Mouse (Mus musculus): ENCODE results near the gene Smco4.

DNA sequence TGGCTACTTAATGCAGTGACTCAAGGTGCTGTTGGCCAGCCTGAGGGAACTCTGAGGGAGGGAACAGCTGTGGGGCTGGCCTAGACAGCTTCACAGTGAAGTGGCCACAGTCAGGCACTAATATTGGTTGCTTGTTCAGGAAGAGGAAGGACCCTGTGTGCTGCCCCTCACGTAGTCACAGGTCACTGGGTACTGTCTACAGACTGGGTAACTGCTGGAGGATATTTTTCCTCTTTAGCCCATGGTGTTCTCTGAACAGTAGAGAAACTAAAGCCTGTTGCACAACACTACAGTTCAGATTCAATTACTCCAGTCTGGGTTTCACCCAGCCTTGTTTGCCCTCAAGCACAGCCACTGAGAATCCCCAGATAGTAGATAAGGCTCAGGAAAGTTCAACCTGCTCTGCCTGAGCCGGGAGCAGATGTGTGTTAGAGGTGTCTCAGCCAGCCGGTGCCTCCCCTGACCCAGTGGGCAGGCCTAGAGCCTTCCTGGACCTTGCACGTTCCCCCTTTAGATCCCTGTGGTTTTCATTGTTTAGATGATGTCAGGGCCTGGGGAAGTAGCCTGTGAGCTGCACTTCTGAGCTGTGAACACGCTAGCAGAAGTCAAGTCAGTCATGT lies 48.6 kb downstream of the Smco4 start:
- TF ChIP-seq CTCF (IDR thresholded peaks at IDR 0.05; ENCODE audit: control insufficient read depth, insufficient read depth, insufficient read length) (no peak), CEBPB (IDR thresholded peaks at IDR 0.05; ENCODE audit: low read depth) (no peak), MYOG (IDR thresholded peaks at IDR 0.05; ENCODE audit: control insufficient read depth, extremely low read depth, insufficient read length) (no peak), USF1 (IDR thresholded peaks at IDR 0.05; ENCODE audit: low read depth) (no peak), MAX (IDR thresholded peaks at IDR 0.05) (no peak), MYOD1 (IDR thresholded peaks at IDR 0.05; ENCODE audit: control insufficient read depth, insufficient read length, low read depth) (no peak)

Measured in C2C12 (cell line).